Mouse (Mus musculus): Measurements from ENCODE around the gene Fam90a1a. TPM values are rescaled to one million over a fixed set of nuclear protein-coding genes. Genes with fewer than 3 reads are reported as not detected.

Fam90a1a gene
- polyA plus RNA-seq, 1 experiment = not detected

DNA sequence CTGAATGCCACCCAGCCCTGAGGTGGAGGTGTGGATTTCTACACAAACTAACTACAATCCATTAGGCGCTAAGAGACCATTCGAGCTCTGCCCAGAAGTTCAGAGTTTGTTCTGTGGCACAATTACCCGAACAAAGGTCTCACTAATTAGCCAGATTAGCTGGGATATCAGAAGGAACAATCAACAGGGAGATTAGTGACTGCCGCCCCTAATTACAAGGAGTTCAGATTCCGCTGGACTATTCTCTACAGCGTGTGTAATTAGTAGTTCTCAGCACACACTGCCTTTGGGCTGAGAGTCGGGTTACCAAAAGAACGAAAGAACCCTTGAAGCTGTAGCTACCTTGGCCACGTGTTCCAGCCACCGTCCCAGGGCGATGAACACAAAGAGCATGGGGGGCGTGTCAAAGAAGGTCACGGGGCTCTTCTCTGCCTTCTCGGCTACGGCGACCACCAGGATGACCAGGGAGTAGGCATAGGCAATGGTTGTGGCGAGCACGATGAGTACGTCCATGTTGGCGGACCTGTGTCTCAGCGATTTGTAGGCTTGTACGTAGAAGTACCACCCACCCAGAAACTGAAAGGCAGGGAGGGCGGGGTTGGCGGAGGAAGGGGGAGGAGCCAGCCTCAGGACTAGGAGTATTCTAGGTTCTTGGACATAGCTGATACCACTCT lies 54.7 kb downstream of the Fam90a1a start:
- TF ChIP-seq CTCF (IDR thresholded peaks at IDR 0.05; ENCODE audit: insufficient read depth, low read length) (no peak), POLR2A (IDR thresholded peaks at IDR 0.05; ENCODE audit: borderline replicate concordance, extremely low read depth, low read depth, low read length) (no peak)
- DNase-seq = no peak
- H3K4me1 ChIP-seq (ENCODE audit: control insufficient read depth, insufficient read depth, low read length) = no peaks in the 10 kb centered on the region
- 78% methylated on average over 24 of the region's 24 CpGs for WGBS
- peak overlapping the region; percentile 53 for H3K4me3 ChIP-seq (replicated peaks; ENCODE audit: extremely low read depth, low read depth, low read length)

Other genes starting within 250 kb of the Fam90a1a start
- gene Defa24, start 224.2 kb upstream of the Fam90a1a start, polyA plus RNA-seq (2012; rRNA removed) = 0.45 TPM in 1 of 2 replicates, not detected in the other
- gene Defb50, start 135.2 kb upstream of the Fam90a1a start, polyA plus RNA-seq (2012; rRNA removed) = not detected in 2 replicates
- not detected in 2 replicates for gene Defb2, start 118.8 kb upstream of the Fam90a1a start, polyA plus RNA-seq (2012; rRNA removed)
- not detected in 2 replicates for gene Defb10, start 99.8 kb upstream of the Fam90a1a start, polyA plus RNA-seq (2012; rRNA removed)
- gene Defb9, start 73.3 kb upstream of the Fam90a1a start, polyA plus RNA-seq (2012; rRNA removed) = not detected in 2 replicates
- not detected in 2 replicates for gene Defb11, start 52.3 kb upstream of the Fam90a1a start, polyA plus RNA-seq (2012; rRNA removed)
- not detected in 2 replicates for gene Defb15, start 26.0 kb upstream of the Fam90a1a start, polyA plus RNA-seq (2012; rRNA removed)
- gene Defb35, start 20.4 kb upstream of the Fam90a1a start, polyA plus RNA-seq (2012; rRNA removed) = not detected in 2 replicates
- gene Defb13, start 12.0 kb upstream of the Fam90a1a start, polyA plus RNA-seq (2012; rRNA removed) = not detected in 2 replicates
- gene Ccdc70, start 11.1 kb downstream of the Fam90a1a start, polyA plus RNA-seq (2012; rRNA removed) = not detected in 2 replicates
- 20.0 and 21.5 TPM in 2 replicates for gene Atp7b, start 101.6 kb downstream of the Fam90a1a start, polyA plus RNA-seq (2012; rRNA removed)
- gene Alg11, start 102.0 kb downstream of the Fam90a1a start, polyA plus RNA-seq (2012; rRNA removed) = 3.8 and 5.7 TPM in 2 replicates
- 2.7 and 4.2 TPM in 2 replicates for gene Nek5, start 166.3 kb downstream of the Fam90a1a start, polyA plus RNA-seq (2012; rRNA removed)
- gene Nek3, start 207.7 kb downstream of the Fam90a1a start, polyA plus RNA-seq (2012; rRNA removed) = 0.88 and 1.5 TPM in 2 replicates
- 0.20 and 1.3 TPM in 2 replicates for gene Ckap2, start 227.1 kb downstream of the Fam90a1a start, polyA plus RNA-seq (2012; rRNA removed)
- gene Vps36, start 234.1 kb downstream of the Fam90a1a start, polyA plus RNA-seq (2012; rRNA removed) = 10.1 and 14.6 TPM in 2 replicates

All from lung, adult 2 months (tissue).